Mouse (Mus musculus): ENCODE measurements around the gene Dnah17. TPM values are rescaled to one million over a fixed set of nuclear protein-coding genes. Genes with fewer than 3 reads are reported as not detected.

Dnah17 gene
- total RNA-seq, 2 experiments from 2014 or later = 0.06 to 0.10 TPM

- no peak for DNase-seq (ENCODE audit: low spot score)
- intact Hi-C loops (cut with DNase I) = no loop called here
Measured at GRCm38 (mm10) chr11:118003176-118003575, 127.3 kb downstream of the Dnah17 start.

GRCm38 (mm10) chr11:118000565-118001215 lies 129.7 kb downstream of the Dnah17 start:
- DNase-seq (ENCODE audit: low spot score) = no peak
- intact Hi-C loops (cut with DNase I) = no loop called here

- DNase-seq (ENCODE audit: low spot score) = no peak
- intact Hi-C loops (cut with DNase I) = no loop called here
Measured at GRCm38 (mm10) chr11:118000083-118000482, 130.4 kb downstream of the Dnah17 start.

- DNase-seq (ENCODE audit: low spot score) = no peak
- intact Hi-C loops (cut with DNase I) = no loop called here
Measured at GRCm38 (mm10) chr11:117999260-117999934, 131.0 kb downstream of the Dnah17 start.

- intact Hi-C loops (cut with DNase I) = no loop called here
Measured at GRCm38 (mm10) chr11:117998356-117998755, 132.1 kb downstream of the Dnah17 start.

GRCm38 (mm10) chr11:117997085-117997484 lies 133.3 kb downstream of the Dnah17 start:
- intact Hi-C loops (cut with DNase I) = no loop called here
- no peak for DNase-seq (ENCODE audit: low spot score)

More at GRCm38 (mm10) chr11:117998356-117998755, 132.1 kb downstream of the Dnah17 start:
- DNase-seq (ENCODE audit: low spot score) = no peak

- intact Hi-C loops (cut with DNase I) = no loop called here
- DNase-seq (ENCODE audit: low spot score) = no peak
Measured at GRCm38 (mm10) chr11:117996066-117996465, 134.4 kb downstream of the Dnah17 start.

GRCm38 (mm10) chr11:117995661-117996060 lies 134.8 kb downstream of the Dnah17 start:
- intact Hi-C loops (cut with DNase I) = no loop called here

GRCm38 (mm10) chr11:117995255-117995654 lies 135.2 kb downstream of the Dnah17 start:
- intact Hi-C loops (cut with DNase I) = no loop called here
- DNase-seq (ENCODE audit: low spot score) = no peak

More at GRCm38 (mm10) chr11:117995661-117996060, 134.8 kb downstream of the Dnah17 start:
- DNase-seq (ENCODE audit: low spot score) = no peak

GRCm38 (mm10) chr11:117994250-117995057 lies 136.0 kb downstream of the Dnah17 start:
- intact Hi-C loops (cut with DNase I) = no loop called here
- DNase-seq (ENCODE audit: low spot score) = no peak

- intact Hi-C loops (cut with DNase I) = no loop called here
- DNase-seq (ENCODE audit: low spot score) = no peak
Measured at GRCm38 (mm10) chr11:117993190-117994175, 137.0 kb downstream of the Dnah17 start.

- intact Hi-C loops (cut with DNase I) = no loop called here
- peak; percentile 36 for DNase-seq (ENCODE audit: low spot score)
Measured at GRCm38 (mm10) chr11:117991502-117992470, 138.6 kb downstream of the Dnah17 start.

- intact Hi-C loops (cut with DNase I) = no loop called here
- DNase-seq (ENCODE audit: low spot score) = no peak
Measured at GRCm38 (mm10) chr11:117989926-117990325, 140.5 kb downstream of the Dnah17 start.

GRCm38 (mm10) chr11:117989241-117989640 lies 141.2 kb downstream of the Dnah17 start:
- no peak for DNase-seq (ENCODE audit: low spot score)
- intact Hi-C loops (cut with DNase I) = no loop called here

- DNase-seq (ENCODE audit: low spot score) = no peak
- intact Hi-C loops (cut with DNase I) = no loop called here
Measured at GRCm38 (mm10) chr11:117987968-117988367, 142.5 kb downstream of the Dnah17 start.

- DNase-seq (ENCODE audit: low spot score) = no peak
- intact Hi-C loops (cut with DNase I) = no loop called here
Measured at GRCm38 (mm10) chr11:117987032-117987451, 143.4 kb downstream of the Dnah17 start.

GRCm38 (mm10) chr11:117986126-117987031 lies 144.1 kb downstream of the Dnah17 start, which contains the start of gene Pgs1:
TSS of gene Pgs1 (plus strand) at chr11:117986292.
- intact Hi-C loops (cut with DNase I) = no loop called here
- peak; percentile 84 for DNase-seq (ENCODE audit: low spot score)
